Mouse (Mus musculus) erythroblast, embryonic 14.5 days (primary cell): ENCODE measurements around the gene Tmc6. TPM values are rescaled to one million over a fixed set of nuclear protein-coding genes. Genes with fewer than 3 reads are reported as not detected.
A peak's percentile ranks its signal among the peaks of the same experiment; 100 is the strongest.

ENCODE experiments used
- H3K27me3 ChIP-seq: 2 replicates; pipeline ENCODE4 v1.6.1; 2012; ENCODE audit warnings: inconsistent platforms; ENCODE audit not compliant: control insufficient read depth
- H3K36me3 ChIP-seq: 2 replicates; pipeline ENCODE4 v1.6.1; 2012; ENCODE audit warnings: mild to moderate bottlenecking, inconsistent platforms; ENCODE audit not compliant: control insufficient read depth
- H3K4me1 ChIP-seq: 2 replicates; pipeline ENCODE4 v1.6.1; 2012; ENCODE audit warnings: inconsistent platforms; ENCODE audit not compliant: control insufficient read depth
- H3K4me3 ChIP-seq: replicated peaks from 2 replicates; pipeline ENCODE3; 2012; ENCODE audit warnings: moderate library complexity, mild to moderate bottlenecking, inconsistent platforms
- H3K9me3 ChIP-seq: 2 replicates; pipeline ENCODE4 v1.6.1; 2012; ENCODE audit warnings: low read length, inconsistent platforms, mixed read lengths; ENCODE audit not compliant: control insufficient read depth
- GATA1 ChIP-seq: IDR thresholded peaks from 2 replicates; pipeline ENCODE4 v1.6.1; 2012; ENCODE audit warnings: low read length, inconsistent platforms, mixed read lengths
- TAL1 ChIP-seq: IDR thresholded peaks from 3 replicates; pipeline ENCODE4 v1.6.1; 2012; ENCODE audit warnings: low read length, inconsistent platforms, mixed read lengths
- polyA plus RNA-seq: library from polyadenylated mRNA; stranded (reverse); fragments of >175 nt; gene quantifications from 2 replicates; pipeline ENCODE4 v1.2.3, GENCODE M21; 2012

Tmc6 gene
- polyA plus RNA-seq, 1 experiment: 61.5 TPM

GRCm38 (mm10) chr11:117778031-117778430 is 4.0 kb downstream of the Tmc6 start:
- Histone ChIP-seq H3K9me3 (no peaks in the 10 kb centered on the region), H3K4me3 (peak overlapping the region; percentile 79), H3K27me3 (no peaks in the 10 kb centered on the region; the same call in 1 of the 2 replicates), H3K36me3 (peaks cover 71% of the 10 kb centered on the region), H3K4me1 (peaks cover 74% of the 10 kb centered on the region)
- no peak for TF ChIP-seq TAL1
- no peak for TF ChIP-seq GATA1

DNA sequence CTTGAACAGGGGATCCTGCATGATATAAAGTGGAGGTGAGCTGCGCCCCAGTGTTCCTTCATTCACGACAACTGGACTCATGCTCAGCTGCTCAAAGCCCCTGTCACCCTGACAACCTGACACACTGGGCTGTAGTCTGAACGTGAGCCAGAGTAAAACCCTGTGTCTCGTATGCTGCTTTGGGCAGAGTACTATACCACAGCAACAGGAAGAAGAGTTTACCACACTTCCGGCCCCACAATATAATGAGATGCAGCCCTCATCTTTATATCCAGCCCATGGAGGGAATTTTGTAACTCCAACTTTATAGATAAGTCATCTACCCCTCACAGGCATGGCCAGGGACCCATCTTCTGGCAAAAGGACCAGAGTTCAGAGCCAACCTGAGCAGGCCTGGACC is 4.9 kb downstream of the Tmc6 start:
- Histone ChIP-seq H3K36me3 (peaks cover 77% of the 10 kb centered on the region), H3K4me3 (peak overlapping the region; percentile 79), H3K4me1 (peaks cover 71% of the 10 kb centered on the region), H3K27me3 (no peaks in the 10 kb centered on the region), H3K9me3 (no peaks in the 10 kb centered on the region)
- TF ChIP-seq GATA1 (no peak), TAL1 (no peak)

DNA sequence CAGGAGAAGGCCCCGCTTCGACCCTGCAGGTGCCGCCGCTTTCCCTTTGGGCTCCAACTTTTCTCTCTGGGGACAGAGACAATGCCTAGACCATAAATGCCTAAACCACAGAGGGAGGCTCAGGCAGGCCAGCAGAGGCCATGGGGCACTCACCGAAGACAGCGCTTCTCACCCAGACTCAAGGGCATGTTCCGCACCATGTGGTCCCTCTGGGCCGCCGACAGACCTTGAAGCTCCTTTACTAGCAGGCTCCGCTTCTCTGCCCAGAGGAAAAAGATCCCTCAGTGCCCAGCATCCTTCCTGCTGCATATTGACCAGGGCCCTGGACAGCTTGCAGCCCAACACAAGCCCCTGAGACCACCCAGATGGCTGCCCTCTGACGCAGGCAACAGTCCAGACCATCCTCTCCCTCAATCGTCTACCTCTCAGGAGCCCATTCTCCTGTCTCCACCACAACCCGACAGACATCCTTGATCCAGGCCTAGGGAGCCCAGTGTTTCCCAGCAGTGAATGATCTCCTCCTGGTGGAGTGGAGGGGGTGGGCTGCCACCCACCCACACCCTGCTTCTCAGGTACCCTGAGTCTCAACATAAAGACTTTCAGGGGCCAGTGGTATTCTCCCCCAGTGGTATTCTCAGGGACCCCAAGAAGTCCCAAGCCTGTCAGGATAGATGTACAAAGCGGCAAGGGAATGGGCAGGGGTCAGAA is 5.8 kb downstream of the Tmc6 start:
- H3K36me3 ChIP-seq: peaks cover 86% of the 10 kb centered on the region
- H3K4me1 ChIP-seq: peaks cover 63% of the 10 kb centered on the region
- H3K27me3 ChIP-seq: no peaks in the 10 kb centered on the region
- H3K4me3 ChIP-seq: no peak overlapping the region
- no peak for TF ChIP-seq TAL1
- no peaks in the 10 kb centered on the region for H3K9me3 ChIP-seq

DNA sequence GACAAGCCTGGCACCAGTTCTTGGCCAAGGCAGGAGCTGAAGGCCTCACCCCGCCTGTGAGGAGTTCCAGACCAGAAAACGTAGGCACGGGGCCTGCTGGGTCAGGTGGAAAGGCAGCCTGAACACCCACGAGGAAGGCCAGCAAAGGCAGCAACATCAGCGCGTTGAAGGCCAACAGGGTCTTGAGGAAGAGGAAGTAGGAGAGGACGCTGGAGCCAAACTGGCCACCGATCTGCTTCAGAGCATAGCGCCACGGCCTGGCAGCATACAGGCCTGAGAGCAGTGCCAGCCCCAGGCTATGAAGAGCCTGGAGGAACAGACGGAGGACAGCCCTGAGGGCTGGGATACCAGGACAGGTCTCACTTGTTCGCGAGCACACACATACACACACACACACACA is 6.5 kb downstream of the Tmc6 start:
- H3K4me1 ChIP-seq: peaks cover 56% of the 10 kb centered on the region
- TF ChIP-seq GATA1 (no peak), TAL1 (no peak)
- H3K36me3 ChIP-seq: peaks cover 93% of the 10 kb centered on the region

GRCm38 (mm10) chr11:117774925-117775324 is 7.1 kb downstream of the Tmc6 start:
- Histone ChIP-seq H3K9me3 (no peaks in the 10 kb centered on the region), H3K27me3 (no peaks in the 10 kb centered on the region), H3K4me3 (no peak overlapping the region), H3K36me3 (peaks cover 99% of the 10 kb centered on the region), H3K4me1 (peaks cover 53% of the 10 kb centered on the region)
- TF ChIP-seq GATA1 (no peak), TAL1 (no peak)

More for the DNA sequence above, 6.5 kb downstream of the Tmc6 start:
- H3K27me3 ChIP-seq: no peaks in the 10 kb centered on the region
- no peak overlapping the region for H3K4me3 ChIP-seq
- H3K9me3 ChIP-seq: no peaks in the 10 kb centered on the region

GRCm38 (mm10) chr11:117772352-117772751 is 9.6 kb downstream of the Tmc6 start:
- Histone ChIP-seq H3K4me1 (peaks cover 43% of the 10 kb centered on the region), H3K9me3 (no peaks in the 10 kb centered on the region), H3K36me3 (peaks cover 100% of the 10 kb centered on the region), H3K4me3 (no peak overlapping the region), H3K27me3 (no peaks in the 10 kb centered on the region)
- no peak for TF ChIP-seq TAL1
- no peak for TF ChIP-seq GATA1

DNA sequence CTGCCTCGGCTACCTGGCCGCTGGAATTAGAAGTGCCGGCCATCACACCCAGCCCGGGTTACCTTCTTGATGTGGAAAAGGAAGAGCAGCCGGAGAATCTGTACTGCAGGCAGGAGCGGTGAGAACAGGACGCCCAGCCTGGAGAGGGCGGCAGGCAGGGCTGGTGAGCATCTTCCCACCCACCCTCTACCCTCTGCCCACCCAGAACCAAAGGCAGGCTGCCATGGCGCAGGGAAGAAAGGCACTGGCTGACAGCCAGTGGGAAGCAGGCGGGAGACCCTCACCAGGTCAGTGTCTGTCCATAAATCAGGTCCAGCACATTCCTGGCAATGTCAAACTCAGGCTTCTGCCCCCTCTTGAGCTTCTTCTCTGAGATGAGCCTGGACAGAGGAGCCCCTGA is 11.6 kb downstream of the Tmc6 start:
- peaks cover 100% of the 10 kb centered on the region for H3K36me3 ChIP-seq
- peaks cover 27% of the 10 kb centered on the region for H3K4me1 ChIP-seq
- H3K4me3 ChIP-seq: no peak overlapping the region
- no peak for TF ChIP-seq TAL1
- TF ChIP-seq GATA1: no peak
- H3K27me3 ChIP-seq: no peaks in the 10 kb centered on the region
- no peaks in the 10 kb centered on the region for H3K9me3 ChIP-seq

- peaks cover 100% of the 10 kb centered on the region for H3K36me3 ChIP-seq
- H3K4me1 ChIP-seq: peaks cover 30% of the 10 kb centered on the region
- no peak for TF ChIP-seq TAL1
- TF ChIP-seq GATA1: no peak
- H3K4me3 ChIP-seq: no peak overlapping the region
- H3K27me3 ChIP-seq: no peaks in the 10 kb centered on the region
- H3K9me3 ChIP-seq: no peaks in the 10 kb centered on the region
Measured at GRCm38 (mm10) chr11:117769683-117770047, 12.3 kb downstream of the Tmc6 start.

GRCm38 (mm10) chr11:117768725-117769682 is 13.0 kb downstream of the Tmc6 start:
- Histone ChIP-seq H3K36me3 (peaks cover 100% of the 10 kb centered on the region), H3K4me1 (peaks cover 29% of the 10 kb centered on the region), H3K4me3 (no peak overlapping the region), H3K27me3 (no peaks in the 10 kb centered on the region), H3K9me3 (no peaks in the 10 kb centered on the region)
- TF ChIP-seq TAL1 (no peak), GATA1 (no peak)
